Mouse (Mus musculus) megakaryocyte, adult 5-6 weeks (primary cell): Measurements from ENCODE around the gene 1700025G04Rik. TPM values are rescaled to one million over a fixed set of nuclear protein-coding genes. Genes with fewer than 3 reads are reported as not detected.

Experiments used
- ATAC-seq: 2 replicates; pipeline ENCODE4 v1.8.0; 2016; ENCODE audit warnings: mild to moderate bottlenecking, inconsistent platforms; ENCODE audit not compliant: poor library complexity, severe bottlenecking
- total RNA-seq, 2 experiments: library from RNA; stranded (forward) in 1 of 2; stranded (reverse) in 1 of 2; fragments of 153-499, 151-499 nt in 1 of 2; fragments of 221-1000, 200-1000 nt in 1 of 2; gene quantifications; 2 replicates each; pipeline versions ENCODE4 v1.2.3 to v1.2.4; 2015 to 2017

Gene 1700025G04Rik
- total RNA-seq, 2 experiments from 2014 or later = 27.8 to 51.1 TPM

- ATAC-seq = peak; percentile 20; the same call in 1 of the 2 replicates
Observed at GRCm38 (mm10) chr1:151999424-151999842, 90.5 kb downstream of the 1700025G04Rik start.

GRCm38 (mm10) chr1:151998721-151999206 lies 91.2 kb downstream of the 1700025G04Rik start:
- no peak for ATAC-seq

GRCm38 (mm10) chr1:151997591-151997990 lies 92.3 kb downstream of the 1700025G04Rik start:
- ATAC-seq = peak; percentile 93

- ATAC-seq = no peak
Observed at GRCm38 (mm10) chr1:151995948-151996697, 93.8 kb downstream of the 1700025G04Rik start.

- no peak for ATAC-seq
Observed at GRCm38 (mm10) chr1:151994271-151994670, 95.7 kb downstream of the 1700025G04Rik start.

- no peak for ATAC-seq
Observed at GRCm38 (mm10) chr1:151991505-151991904, 98.4 kb downstream of the 1700025G04Rik start.

- 0 out of 2 replicates have a peak, but pooled peaks have one; percentile 25 for ATAC-seq
Observed at GRCm38 (mm10) chr1:151990615-151991014, 99.3 kb downstream of the 1700025G04Rik start.

GRCm38 (mm10) chr1:151988713-151989112 lies 101.2 kb downstream of the 1700025G04Rik start:
- no peak for ATAC-seq

- no peak for ATAC-seq
Observed at GRCm38 (mm10) chr1:151988066-151988465, 101.9 kb downstream of the 1700025G04Rik start.

GRCm38 (mm10) chr1:151986024-151986778 lies 103.7 kb downstream of the 1700025G04Rik start:
- ATAC-seq = no peak

- no peak for ATAC-seq
Observed at GRCm38 (mm10) chr1:151985056-151985455, 104.9 kb downstream of the 1700025G04Rik start.

GRCm38 (mm10) chr1:151983991-151984390 lies 105.9 kb downstream of the 1700025G04Rik start:
- no peak for ATAC-seq

GRCm38 (mm10) chr1:151980498-151980897 lies 109.4 kb downstream of the 1700025G04Rik start:
- no peak for ATAC-seq

GRCm38 (mm10) chr1:151979803-151980456 lies 110.0 kb downstream of the 1700025G04Rik start:
- ATAC-seq = peak; percentile 65

GRCm38 (mm10) chr1:151978751-151979150 lies 111.2 kb downstream of the 1700025G04Rik start:
- ATAC-seq = no peak

GRCm38 (mm10) chr1:151977596-151977995 lies 112.3 kb downstream of the 1700025G04Rik start:
- ATAC-seq = no peak

- ATAC-seq = peak; percentile 20; the same call in 1 of the 2 replicates
Observed at GRCm38 (mm10) chr1:151976850-151977249, 113.1 kb downstream of the 1700025G04Rik start.

- no peak for ATAC-seq
Observed at GRCm38 (mm10) chr1:151975418-151976379, 114.2 kb downstream of the 1700025G04Rik start.

GRCm38 (mm10) chr1:151974887-151975286 lies 115.0 kb downstream of the 1700025G04Rik start:
- ATAC-seq = no peak

- no peak for ATAC-seq
Observed at GRCm38 (mm10) chr1:151974424-151974823, 115.5 kb downstream of the 1700025G04Rik start.
